Mouse (Mus musculus) embryo, embryonic 10.5 days (tissue): ENCODE data around the gene Card9.

Experiments
- DNase-seq: peaks from one replicate; pipeline ENCODE4 v3.0.0-alpha.2; 2015; ENCODE audit warnings: low spot score

Gene Card9

DNA sequence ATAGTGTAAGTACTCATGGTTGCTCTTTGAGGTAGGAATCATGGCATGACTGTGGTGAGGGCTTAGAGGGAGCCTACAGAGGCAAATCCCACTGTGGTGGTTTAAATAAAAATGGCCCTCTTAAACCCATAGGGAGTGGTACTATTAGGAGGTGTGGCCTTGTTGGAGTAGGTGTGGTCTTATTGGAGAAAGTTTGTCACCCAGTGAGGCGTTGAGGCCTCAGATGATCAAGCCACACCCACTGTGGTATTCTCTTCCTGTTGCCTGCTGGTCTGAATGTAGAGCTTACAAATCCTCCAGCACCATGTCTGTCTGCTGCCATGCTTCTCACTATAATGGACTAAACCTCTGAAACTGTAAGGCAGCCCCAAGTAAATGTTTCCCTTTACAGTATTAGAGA, 56.0 kb downstream of the Card9 start:
- no peak for DNase-seq
